Mouse (Mus musculus) bone marrow macrophage, adult 2 months (primary cell): ENCODE measurements around the gene Ddah2.

Experiments used
- CTCF ChIP-seq: IDR thresholded peaks from 2 replicates; pipeline ENCODE4 v1.5.1; 2012; ENCODE audit warnings: low read depth, mild to moderate bottlenecking, low read length, moderate library complexity
- POLR2A ChIP-seq: IDR thresholded peaks from 2 replicates; pipeline ENCODE4 v1.6.1; 2012; ENCODE audit warnings: mild to moderate bottlenecking, low read depth, low read length, borderline replicate concordance

GRCm38 (mm10) chr17:35039121-35039873, 19.5 kb upstream of the Ddah2 start:
- no peak for TF ChIP-seq CTCF
- no peak for TF ChIP-seq POLR2A
